9 mouse cellular contexts compared by ENCODE assay signal in the genomic region with DNA sequence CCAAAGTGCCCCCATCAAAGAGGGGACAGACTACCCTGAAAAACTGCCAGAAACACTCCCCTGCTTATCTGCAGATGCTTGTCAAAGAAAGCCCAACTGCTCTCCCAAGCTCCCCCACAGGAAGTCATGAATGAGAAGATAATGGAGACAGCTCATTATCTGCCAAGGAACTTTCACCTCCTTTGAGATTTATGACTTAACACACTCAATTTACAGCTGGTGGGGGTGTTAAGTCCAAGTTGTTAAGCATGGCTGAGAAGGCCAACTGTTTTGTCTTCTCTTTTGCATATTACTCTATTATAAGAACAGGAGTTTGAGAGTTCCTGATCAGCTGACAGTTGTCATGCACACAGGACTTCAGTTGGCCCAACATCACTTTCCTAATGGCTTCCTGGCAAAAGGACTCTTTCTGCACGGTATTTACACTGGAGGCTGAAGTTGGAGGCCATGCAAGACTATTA.
DNase-seq lines count a peak whose midpoint lies in the region; ATAC-seq and TF ChIP-seq lines count a peak whose summit lies in the region.
"Had no signal": no experiment of that assay in that cellular context is flagged by ENCODE, and none has a peak within 500 bp of the region (broad histone marks: within the 10 kb centered on the region; RNA-seq: fewer than 3 reads in every experiment).

No protein-coding gene starts in this region.

- 7% methylated on average over 1 of the region's 1 CpGs for WGBS in liver, embryonic 12.5 days (ENCODE audit: insufficient replicate concordance)

- no peaks in the 10 kb centered on the region for H3K9me3 ChIP-seq in liver, embryonic 12.5 days (replicated peaks)
- H3K9me3 ChIP-seq: limb, embryonic 13.5 days had no signal

- no peak overlapping the region for H3K9ac ChIP-seq in liver, embryonic 12.5 days
- H3K9ac ChIP-seq: limb, embryonic 13.5 days had no signal

- no peaks in the 10 kb centered on the region for H3K27me3 ChIP-seq in liver, embryonic 12.5 days (replicated peaks)
- no peaks in the 10 kb centered on the region for H3K27me3 ChIP-seq in splenic B cell, adult 2 months (ENCODE audit: control insufficient read depth, insufficient read depth, low read length, poor library complexity, severe bottlenecking)
- H3K27me3 ChIP-seq: limb, embryonic 13.5 days had no signal

- no peak overlapping the region for H3K27ac ChIP-seq in liver, embryonic 12.5 days
- no peak overlapping the region for H3K27ac ChIP-seq in gastrocnemius, adult 2 months
- H3K27ac ChIP-seq: limb, embryonic 13.5 days had no signal

- peak; percentile 55 to 70 for DNase-seq in spleen, postnatal 36 days (ENCODE audit: low spot score in 2 of 2)
- no peak for DNase-seq in spleen, adult 12 weeks (ENCODE audit: low spot score)
- peak; percentile 68 for DNase-seq in splenic B cell, adult 2 months (ENCODE audit: low read depth, low spot score)
- DNase-seq in thymus, postnatal 10 days (ENCODE audit: low spot score in 2 of 2): no peak
- DNase-seq in gastrocnemius, adult 2 months: no peak
- no peak for DNase-seq in frontal cortex, postnatal 10 days (ENCODE audit: low spot score in 2 of 2)

- ATAC-seq in hematopoietic stem cell, adult 5-6 weeks (replicated peaks in 1 of 2; ENCODE audit: insufficient read depth in 1 of 2, low FRiP score in 2 of 2, low TSS enrichment in 1 of 2, low read depth in 1 of 2, poor library complexity in 2 of 2, severe bottlenecking in 2 of 2): peak; percentile 77 to 83
- 0 out of 2 replicates have a peak, but pooled peaks have one; percentile 40 for ATAC-seq in liver, embryonic 12.5 days

- H3K4me2 ChIP-seq in liver, embryonic 12.5 days: 0 out of 2 replicates have a peak overlapping the region, but pooled peaks have one; percentile 1
- H3K4me2 ChIP-seq: limb, embryonic 13.5 days had no signal

- no peaks in the 10 kb centered on the region for H3K36me3 ChIP-seq in liver, embryonic 12.5 days
- no peaks in the 10 kb centered on the region for H3K36me3 ChIP-seq in splenic B cell, adult 2 months (ENCODE audit: control insufficient read depth, insufficient read depth, low read length, poor library complexity, severe bottlenecking)
- H3K36me3 ChIP-seq: limb, embryonic 13.5 days had no signal

- no peak for TF ChIP-seq CTCF in gastrocnemius, adult 2 months (IDR thresholded peaks at IDR 0.05)

- intact Hi-C loops in gastrocnemius, adult 2 months (cut with DNase I): no loop called here

- no peak overlapping the region for H3K4me3 ChIP-seq in liver, embryonic 12.5 days
- no peak overlapping the region for H3K4me3 ChIP-seq in gastrocnemius, adult 2 months
- H3K4me3 ChIP-seq: limb, embryonic 13.5 days had no signal

- H3K4me1 ChIP-seq in liver, embryonic 12.5 days: peaks cover 22% of the 10 kb centered on the region

Comparison
In these comparisons a context has a peak if more than half of its experiments do, and no peak if none do; other contexts are left out.
1. DNase-seq: peak in spleen, postnatal 36 days (2 of 2) and splenic B cell, adult 2 months (single experiment); none in spleen, adult 12 weeks (single experiment), thymus, postnatal 10 days (0 of 2), gastrocnemius, adult 2 months (single experiment) and frontal cortex, postnatal 10 days (0 of 2).